Mouse (Mus musculus): Measurements from ENCODE around the gene Pde1a.

DNA sequence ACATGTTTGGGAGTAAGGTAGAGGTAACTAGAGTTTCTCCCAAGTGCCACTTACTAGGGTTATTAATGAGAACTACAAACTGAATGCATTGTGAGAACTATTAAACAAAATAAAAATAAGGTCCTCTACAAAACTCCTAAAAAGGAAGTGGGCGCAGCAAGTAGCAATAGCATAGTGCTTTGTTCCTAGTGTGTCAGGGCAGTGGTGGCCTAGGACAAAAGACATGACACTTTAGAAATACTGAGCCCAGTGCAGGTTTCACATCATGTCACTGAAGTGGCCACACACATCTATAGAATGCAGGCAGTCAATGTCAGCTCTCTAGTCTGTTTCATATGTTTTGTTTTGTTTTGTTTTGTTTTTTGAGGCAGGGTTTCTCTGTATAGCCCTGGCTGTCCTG is 103.2 kb downstream of the Pde1a start:
- no peak for TF ChIP-seq CTCF (IDR thresholded peaks at IDR 0.05; ENCODE audit: borderline replicate concordance, insufficient read depth, low read depth, low read length)
- TF ChIP-seq POLR2A (IDR thresholded peaks at IDR 0.05; ENCODE audit: borderline replicate concordance, insufficient read depth, low read length): no peak

Data from cerebellum, adult 2 months (tissue).